Mouse (Mus musculus): Measurements from ENCODE around the gene Tpgs1. TPM values are rescaled to one million over a fixed set of nuclear protein-coding genes. Genes with fewer than 3 reads are reported as not detected.

Tpgs1 gene
- total RNA-seq, 1 experiment from 2014 or later: 27.8 TPM

DNA sequence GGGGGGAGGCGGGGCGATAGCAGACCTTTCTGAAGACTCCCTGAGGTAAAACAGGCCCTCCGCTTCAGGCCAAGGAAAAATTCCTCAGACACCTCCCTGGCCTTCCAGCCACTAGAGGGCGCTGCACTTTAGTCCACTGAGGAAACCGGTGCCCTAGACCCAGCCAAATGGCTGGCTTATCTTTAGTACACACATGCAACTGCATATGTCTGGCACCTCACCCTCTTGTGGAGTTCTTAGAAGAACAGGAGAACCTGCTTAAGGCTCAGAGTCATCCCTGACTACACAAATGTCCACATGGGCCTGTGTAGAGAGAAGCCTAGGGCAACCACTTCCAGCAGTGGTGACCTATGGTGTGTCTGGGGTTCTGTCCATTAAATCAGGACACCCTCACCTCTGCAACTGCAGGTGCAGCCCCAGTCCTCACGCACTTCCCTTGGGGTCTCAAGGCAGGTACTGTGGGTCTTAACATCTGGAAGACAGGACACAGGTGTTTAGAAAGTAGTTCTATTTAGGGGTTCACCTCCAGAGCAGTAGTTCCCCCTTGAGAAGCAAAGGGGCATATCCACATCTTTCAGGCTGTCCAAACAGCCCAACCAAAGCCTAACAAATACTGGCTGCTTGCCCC is 43.4 kb downstream of the Tpgs1 start:
- peak; percentile 93 for DNase-seq

DNA sequence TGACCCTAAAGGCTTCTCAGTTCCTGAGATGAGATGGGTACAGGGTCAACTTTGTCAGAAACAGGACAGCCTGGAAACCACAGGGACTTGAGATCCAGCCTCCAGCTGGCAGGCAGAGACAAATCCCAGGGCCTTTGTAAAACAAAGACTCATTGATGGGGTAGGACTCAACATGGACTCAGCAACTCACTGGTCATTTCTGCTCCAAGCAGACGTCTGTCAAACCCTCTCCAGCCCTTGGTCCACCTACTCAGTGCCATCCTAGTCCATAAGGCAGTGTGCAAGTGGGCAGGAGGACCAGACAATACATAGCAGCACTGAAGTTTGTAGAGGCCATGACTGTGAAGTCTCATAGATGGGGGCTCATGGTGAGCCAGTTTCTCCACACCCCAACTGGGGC is 44.0 kb downstream of the Tpgs1 start:
- no peak for DNase-seq

- DNase-seq: peak; percentile 54
Observed at GRCm38 (mm10) chr10:79714996-79715395, 45.8 kb downstream of the Tpgs1 start.

DNA sequence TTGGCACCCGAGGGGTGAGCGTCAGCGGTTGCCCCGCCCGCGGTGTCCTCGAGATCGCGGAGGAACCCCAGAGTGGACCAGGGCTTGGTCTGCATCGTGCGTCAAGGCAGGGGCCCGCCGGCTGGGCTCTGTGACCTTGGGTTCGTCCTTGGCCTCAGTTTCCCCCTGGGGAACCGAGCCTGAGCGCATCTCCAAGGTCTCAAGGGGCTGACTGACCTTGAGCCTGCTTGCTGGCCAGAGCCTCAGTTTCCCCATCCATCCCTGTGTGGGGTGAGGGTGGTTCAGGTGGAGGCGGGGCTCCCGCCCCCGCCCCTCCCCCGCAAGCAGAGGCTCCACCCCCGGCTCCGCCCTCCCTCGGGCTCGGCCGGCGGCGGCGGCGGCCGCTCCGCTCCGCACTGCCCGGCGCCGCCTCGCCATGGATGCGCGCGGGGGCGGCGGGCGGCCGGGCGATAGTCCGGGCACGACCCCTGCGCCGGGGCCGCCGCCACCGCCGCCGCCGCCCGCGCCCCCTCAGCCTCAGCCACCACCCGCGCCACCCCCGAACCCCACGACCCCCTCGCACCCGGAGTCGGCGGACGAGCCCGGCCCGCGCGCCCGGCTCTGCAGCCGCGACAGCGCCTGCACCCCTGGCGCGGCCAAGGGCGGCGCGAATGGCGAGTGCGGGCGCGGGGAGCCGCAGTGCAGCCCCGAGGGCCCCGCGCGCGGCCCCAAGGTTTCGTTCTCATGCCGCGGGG is 47.3 kb downstream of the Tpgs1 start, which contains the start of gene Hcn2:
TSS of gene Hcn2 (plus strand) at position 381 of the 734 bp plus-strand sequence.
- DNase-seq: peak; percentile 60

GRCm38 (mm10) chr10:79716988-79717355 is 47.8 kb downstream of the Tpgs1 start:
- DNase-seq: peak; percentile 50

DNA sequence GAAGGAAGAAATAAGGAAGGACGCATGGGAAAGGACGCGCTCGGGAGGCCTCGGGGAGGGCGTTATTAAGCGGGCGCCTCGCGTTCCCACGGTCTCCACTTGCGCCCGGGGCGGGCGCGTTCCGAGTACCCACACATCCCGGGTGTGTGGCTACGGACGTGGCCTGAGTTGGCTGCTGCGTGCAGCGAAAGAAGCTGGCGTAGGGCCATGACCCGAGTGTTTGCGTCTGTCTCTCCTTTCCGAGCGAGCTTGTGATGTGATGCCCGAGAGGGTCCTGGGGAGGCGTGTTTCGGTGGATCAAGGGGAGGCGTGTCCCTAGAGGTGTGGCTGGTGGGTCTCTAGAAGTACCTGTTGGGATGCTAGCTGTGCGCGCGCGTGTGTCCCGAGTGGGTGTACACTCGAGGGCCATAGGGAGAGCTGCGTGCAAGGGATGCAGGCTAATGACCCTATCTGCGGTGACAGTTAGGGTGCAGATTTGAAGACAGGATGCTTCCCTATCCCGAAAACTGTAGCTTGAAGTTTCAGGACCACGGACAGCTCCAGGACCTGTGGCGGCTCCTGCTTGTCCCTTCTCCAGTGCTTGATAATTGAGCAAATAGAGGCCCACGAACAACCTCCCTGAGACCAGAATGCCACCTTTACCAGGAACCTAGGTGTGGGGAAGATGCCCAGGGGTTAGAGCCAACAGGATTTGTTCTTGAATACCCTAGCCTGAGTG is 48.6 kb downstream of the Tpgs1 start:
- peak; percentile 90 for DNase-seq

DNA sequence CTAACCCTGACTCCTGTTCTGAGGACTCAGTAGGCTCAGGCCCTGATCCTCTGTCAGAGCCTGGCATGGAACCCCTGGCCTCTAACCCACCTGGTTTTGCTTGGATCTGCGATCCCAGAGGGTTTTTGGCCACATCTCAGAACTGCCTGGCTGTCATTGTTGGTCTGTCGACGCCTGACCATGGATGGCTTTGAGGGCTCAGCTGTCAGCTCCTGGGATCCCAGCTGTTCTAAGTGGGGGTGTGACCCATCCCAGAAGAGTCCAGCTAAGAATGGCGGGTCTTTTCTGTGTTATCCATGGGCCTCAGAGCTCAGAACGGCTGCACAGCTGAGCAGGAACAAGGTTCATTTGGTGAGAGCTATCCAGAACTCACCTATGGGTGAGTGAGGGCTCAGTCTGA is 51.9 kb downstream of the Tpgs1 start:
- DNase-seq: no peak

GRCm38 (mm10) chr10:79723047-79723446 is 53.9 kb downstream of the Tpgs1 start:
- DNase-seq: no peak

GRCm38 (mm10) chr10:79723692-79724091 is 54.5 kb downstream of the Tpgs1 start:
- DNase-seq: no peak

Other genes starting within 250 kb of the Tpgs1 start
- not detected in 2 replicates for gene Vmn2r83, start 200.6 kb upstream of the Tpgs1 start, total RNA-seq (2021)
- 16.6 and 19.3 TPM in 2 replicates for gene Plpp2, start 135.6 kb upstream of the Tpgs1 start, total RNA-seq (2021)
- gene Mier2, start 114.2 kb upstream of the Tpgs1 start, total RNA-seq (2021): 29.1 and 40.7 TPM in 2 replicates
- not detected in 2 replicates for gene Theg, start 82.0 kb upstream of the Tpgs1 start, total RNA-seq (2021)
- gene C2cd4c, start 55.3 kb upstream of the Tpgs1 start, total RNA-seq (2021): 0.08 and 0.11 TPM in 2 replicates
- gene Shc2, start 31.5 kb upstream of the Tpgs1 start, total RNA-seq (2021): 4.0 and 4.8 TPM in 2 replicates
- gene Odf3l2, start 23.6 kb upstream of the Tpgs1 start, total RNA-seq (2021): not detected in 2 replicates
- 6.8 TPM in 1 of 2 replicates, not detected in the other for gene Madcam1, start 4.8 kb upstream of the Tpgs1 start, total RNA-seq (2021)
- 79.1 and 82.4 TPM in 2 replicates for gene Cdc34, start 12.8 kb downstream of the Tpgs1 start, total RNA-seq (2021)
- gene Gzmm, start 19.7 kb downstream of the Tpgs1 start, total RNA-seq (2021): 0.89 and 1.1 TPM in 2 replicates
- gene Bsg, start 35.1 kb downstream of the Tpgs1 start, total RNA-seq (2021): 598 and 707 TPM in 2 replicates
- gene Hcn2, start 47.3 kb downstream of the Tpgs1 start, total RNA-seq (2021): 7.1 and 10.6 TPM in 2 replicates
- 59.2 and 65.4 TPM in 2 replicates for gene Polrmt, start 77.2 kb downstream of the Tpgs1 start, total RNA-seq (2021)
- not detected in 2 replicates for gene Fgf22, start 85.7 kb downstream of the Tpgs1 start, total RNA-seq (2021)
- gene Rnf126, start 97.6 kb downstream of the Tpgs1 start, total RNA-seq (2021): 54.7 and 56.5 TPM in 2 replicates
- gene Fstl3, start 107.9 kb downstream of the Tpgs1 start, total RNA-seq (2021): 5.5 and 6.4 TPM in 2 replicates
- not detected in 2 replicates for gene Prss57, start 121.6 kb downstream of the Tpgs1 start, total RNA-seq (2021)
- gene Palm, start 124.2 kb downstream of the Tpgs1 start, total RNA-seq (2021): 77.9 and 78.3 TPM in 2 replicates
- gene Misp, start 151.6 kb downstream of the Tpgs1 start, total RNA-seq (2021): 0.26 TPM in 2 replicates
- gene Ptbp1, start 185.1 kb downstream of the Tpgs1 start, total RNA-seq (2021): 291 and 302 TPM in 2 replicates
- 1.0 TPM in 1 of 2 replicates, not detected in the other for gene Prtn3, start 205.1 kb downstream of the Tpgs1 start, total RNA-seq (2021)
- 0.93 and 2.2 TPM in 2 replicates for gene Plppr3, start 205.3 kb downstream of the Tpgs1 start, total RNA-seq (2021)
- 0.70 TPM in 1 of 2 replicates, not detected in the other for gene Elane, start 216.9 kb downstream of the Tpgs1 start, total RNA-seq (2021)
- gene Cfd, start 221.5 kb downstream of the Tpgs1 start, total RNA-seq (2021): 561 and 750 TPM in 2 replicates
- 32.0 and 38.4 TPM in 2 replicates for gene Med16, start 239.6 kb downstream of the Tpgs1 start, total RNA-seq (2021)
- gene Gm26602, start 241.5 kb downstream of the Tpgs1 start, total RNA-seq (2021): not detected in 2 replicates
- gene Kiss1r, start 247.6 kb downstream of the Tpgs1 start, total RNA-seq (2021): 0.98 and 1.5 TPM in 2 replicates

Measured in adrenal gland, postnatal 14 days (tissue).